Mouse (Mus musculus) cerebellum, adult 2 months (tissue): Measurements from ENCODE around the gene Slc16a3. TPM values are rescaled to one million over a fixed set of nuclear protein-coding genes. Genes with fewer than 3 reads are reported as not detected.

Experiments
- DNase-seq, 2 experiments: peaks; one replicate each; pipeline ENCODE4 v3.0.0; 2021
- H3K27ac ChIP-seq: fragments of 200-500 bp; 2 replicates; pipeline ENCODE4 v1.5.1; 2012; ENCODE audit warnings: low read length, control low read depth, inconsistent platforms; ENCODE audit not compliant: insufficient read depth
- H3K27me3 ChIP-seq: fragments of 200-500 bp; 2 replicates; pipeline ENCODE4 v1.6.1; 2012; ENCODE audit warnings: inconsistent platforms, mild to moderate bottlenecking, low read length, moderate library complexity; ENCODE audit not compliant: control insufficient read depth, insufficient read depth
- H3K4me1 ChIP-seq: fragments of 200-500 bp; 2 replicates; pipeline ENCODE4 v1.6.1; 2011; ENCODE audit warnings: low read length; ENCODE audit not compliant: control insufficient read depth, insufficient read depth
- H3K4me3 ChIP-seq: fragments of 200-500 bp; replicated peaks from 2 replicates; pipeline ENCODE3; 2011; ENCODE audit warnings: mild to moderate bottlenecking, low read depth, low read length, control low read depth; ENCODE audit not compliant: insufficient read depth
- CTCF ChIP-seq: fragments of 200-500 bp; IDR thresholded peaks from 2 replicates; pipeline ENCODE4 v1.5.1; 2011; ENCODE audit warnings: low read depth, mild to moderate bottlenecking, control low read depth, low read length, moderate library complexity, borderline replicate concordance; ENCODE audit not compliant: insufficient read depth
- POLR2A ChIP-seq: fragments of 200-500 bp; IDR thresholded peaks from 2 replicates; pipeline ENCODE4 v1.6.1; 2011; ENCODE audit warnings: low read length, control low read depth, borderline replicate concordance; ENCODE audit not compliant: insufficient read depth
- WGBS: fragments of 180-500 bp; shearing (Covaris S2); methylation state at CpG from one replicate; pipeline ENCODE4 v1.1.7; 2018; 5-methylcytosine and 5-hydroxymethylcytosine counted together
- polyA plus RNA-seq: library from polyadenylated mRNA; depleted of rRNA; stranded (reverse); fragments of >200 nt; gene quantifications from 2 replicates; pipeline ENCODE4 v1.2.3, GENCODE M21; 2012

Gene Slc16a3
- polyA plus RNA-seq, 1 experiment: 1.6 TPM

DNA sequence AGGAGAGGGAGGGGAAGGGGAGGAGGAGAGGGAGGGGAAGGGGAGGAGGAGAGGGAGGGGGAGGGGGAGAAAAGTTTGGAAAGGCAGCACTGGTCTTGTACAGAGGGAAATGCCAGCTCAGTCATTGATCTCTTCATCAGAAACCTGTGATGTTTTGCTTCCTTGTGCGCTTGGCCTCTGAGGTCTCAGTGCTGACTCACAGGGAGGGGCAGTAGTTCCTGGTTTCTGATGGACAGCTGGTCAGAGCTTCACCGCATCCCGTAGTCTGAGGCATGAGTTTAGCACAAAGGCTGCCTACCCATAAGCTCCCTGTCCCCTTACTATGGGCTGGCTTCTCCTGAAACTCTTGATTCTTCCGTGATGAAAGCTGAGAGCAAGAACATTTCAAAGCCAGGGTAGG lies 9.5 kb upstream of the Slc16a3 start:
- Histone ChIP-seq H3K27ac (no peak overlapping the region), H3K4me1 (no peaks in the 10 kb centered on the region), H3K27me3 (no peaks in the 10 kb centered on the region), H3K4me3 (no peak overlapping the region)
- TF ChIP-seq CTCF: no peak
- TF ChIP-seq POLR2A: no peak
- no peak for DNase-seq
- 42% methylated on average over 4 of the region's 4 CpGs for WGBS

DNA sequence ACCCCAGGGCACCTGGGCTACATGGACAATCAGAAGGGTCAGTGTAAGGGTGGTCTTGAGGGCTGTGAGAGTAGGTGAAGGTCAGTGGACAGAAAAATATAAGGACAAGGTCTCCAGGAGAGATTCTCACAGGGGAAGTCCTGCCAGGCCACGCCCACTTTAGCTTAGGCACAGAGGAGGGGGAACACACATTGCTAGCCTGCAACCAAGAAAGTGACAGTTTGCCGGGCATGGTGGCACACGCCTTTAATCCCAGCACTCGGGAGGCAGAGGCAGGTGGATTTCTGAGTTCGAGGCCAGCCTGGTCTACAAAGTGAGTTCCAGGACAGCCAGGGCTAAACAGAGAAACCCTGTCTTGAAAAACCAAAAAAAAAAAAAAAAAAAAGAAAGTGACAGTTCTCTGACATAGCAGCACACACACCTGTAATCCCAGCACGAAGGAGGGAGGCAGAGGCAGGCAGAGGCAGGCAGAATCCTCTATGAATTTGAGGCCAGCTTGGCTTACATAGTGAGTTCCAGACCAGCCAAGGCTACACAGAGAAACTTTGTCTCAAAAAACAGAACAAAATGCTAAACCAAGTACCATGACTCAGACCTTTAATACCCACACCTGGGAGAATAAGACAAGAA lies 8.5 kb upstream of the Slc16a3 start:
- Histone ChIP-seq H3K27me3 (no peaks in the 10 kb centered on the region), H3K27ac (no peak overlapping the region), H3K4me1 (no peaks in the 10 kb centered on the region), H3K4me3 (no peak overlapping the region)
- 51% methylated on average over 6 of the region's 6 CpGs for WGBS
- TF ChIP-seq POLR2A (no peak), CTCF (no peak)
- DNase-seq: no peak

DNA sequence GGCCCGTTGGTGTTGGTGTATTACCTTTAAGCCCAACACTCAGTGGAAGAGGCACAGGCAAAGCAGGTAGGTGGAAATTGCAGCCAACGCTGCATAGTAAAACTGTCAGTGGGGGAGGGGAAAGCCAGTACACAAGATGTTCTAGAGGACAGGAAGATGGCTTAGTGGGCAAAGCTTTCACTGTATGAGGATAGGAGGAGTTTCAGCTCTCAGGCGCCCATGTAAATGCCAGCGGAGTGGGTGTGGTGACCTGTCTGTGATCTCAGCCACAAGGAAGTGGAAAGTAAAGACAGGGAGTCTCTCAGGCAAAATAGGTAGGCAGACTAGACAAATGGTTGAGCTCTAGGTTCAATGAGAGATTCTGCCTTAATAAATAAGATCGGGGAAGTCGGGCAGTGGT lies 7.3 kb upstream of the Slc16a3 start:
- H3K4me1 ChIP-seq: no peaks in the 10 kb centered on the region
- 92% methylated on average over 6 of the region's 6 CpGs for WGBS
- no peak for TF ChIP-seq POLR2A
- no peak for TF ChIP-seq CTCF
- no peak overlapping the region for H3K4me3 ChIP-seq
- H3K27ac ChIP-seq: no peak overlapping the region
- H3K27me3 ChIP-seq: no peaks in the 10 kb centered on the region
- no peak for DNase-seq

DNA sequence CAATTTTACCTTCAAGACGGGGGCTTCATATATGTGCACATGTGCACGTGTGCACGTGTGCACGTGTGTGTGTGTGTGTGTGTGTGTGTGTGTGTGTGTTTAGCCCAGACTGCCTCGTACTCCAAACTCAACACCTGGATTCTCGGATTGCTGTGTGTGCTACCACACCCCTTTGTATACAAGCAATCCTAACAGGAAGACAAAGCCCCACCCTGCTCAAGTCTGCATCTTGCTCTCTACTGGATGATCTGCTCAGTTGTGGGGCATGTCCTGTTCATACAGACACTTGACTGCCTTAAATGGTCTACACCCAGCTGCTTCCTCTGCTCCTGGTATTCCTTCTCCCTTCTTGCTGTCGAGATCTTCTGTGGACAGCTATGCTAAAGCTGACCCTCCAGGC lies 3.0 kb upstream of the Slc16a3 start:
- H3K27me3 ChIP-seq: no peaks in the 10 kb centered on the region; the same call in 1 of the 2 replicates
- TF ChIP-seq POLR2A (no peak), CTCF (no peak)
- no peak overlapping the region for H3K27ac ChIP-seq
- no peaks in the 10 kb centered on the region for H3K4me1 ChIP-seq
- 83% methylated on average over 7 of the region's 7 CpGs for WGBS
- no peak for DNase-seq
- no peak overlapping the region for H3K4me3 ChIP-seq

DNA sequence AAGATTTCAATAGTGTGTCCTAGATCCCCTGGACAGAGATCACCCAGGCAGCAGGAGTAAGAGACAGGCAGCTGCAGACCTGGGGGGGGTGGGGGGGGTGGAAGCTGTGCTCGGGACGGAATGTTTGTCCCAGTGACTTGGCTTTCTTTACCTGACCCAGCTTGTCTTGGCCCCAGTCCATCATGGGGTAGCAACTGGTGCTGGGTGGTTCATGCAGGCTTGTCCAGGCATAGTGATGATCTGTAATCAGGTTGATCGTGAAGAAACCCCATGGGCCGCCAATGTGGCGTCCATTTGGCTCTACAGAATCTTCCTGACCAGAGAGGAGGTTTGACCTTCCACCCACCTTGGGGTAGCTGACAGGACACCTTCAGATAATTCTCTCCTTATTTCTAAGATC lies 2.4 kb upstream of the Slc16a3 start:
- WGBS: 66% methylated on average over 5 of the region's 5 CpGs
- TF ChIP-seq POLR2A: no peak
- TF ChIP-seq CTCF: no peak
- H3K4me3 ChIP-seq: no peak overlapping the region
- no peaks in the 10 kb centered on the region for H3K4me1 ChIP-seq
- no peak overlapping the region for H3K27ac ChIP-seq
- no peak for DNase-seq
- no peaks in the 10 kb centered on the region; the same call in 1 of the 2 replicates for H3K27me3 ChIP-seq

DNA sequence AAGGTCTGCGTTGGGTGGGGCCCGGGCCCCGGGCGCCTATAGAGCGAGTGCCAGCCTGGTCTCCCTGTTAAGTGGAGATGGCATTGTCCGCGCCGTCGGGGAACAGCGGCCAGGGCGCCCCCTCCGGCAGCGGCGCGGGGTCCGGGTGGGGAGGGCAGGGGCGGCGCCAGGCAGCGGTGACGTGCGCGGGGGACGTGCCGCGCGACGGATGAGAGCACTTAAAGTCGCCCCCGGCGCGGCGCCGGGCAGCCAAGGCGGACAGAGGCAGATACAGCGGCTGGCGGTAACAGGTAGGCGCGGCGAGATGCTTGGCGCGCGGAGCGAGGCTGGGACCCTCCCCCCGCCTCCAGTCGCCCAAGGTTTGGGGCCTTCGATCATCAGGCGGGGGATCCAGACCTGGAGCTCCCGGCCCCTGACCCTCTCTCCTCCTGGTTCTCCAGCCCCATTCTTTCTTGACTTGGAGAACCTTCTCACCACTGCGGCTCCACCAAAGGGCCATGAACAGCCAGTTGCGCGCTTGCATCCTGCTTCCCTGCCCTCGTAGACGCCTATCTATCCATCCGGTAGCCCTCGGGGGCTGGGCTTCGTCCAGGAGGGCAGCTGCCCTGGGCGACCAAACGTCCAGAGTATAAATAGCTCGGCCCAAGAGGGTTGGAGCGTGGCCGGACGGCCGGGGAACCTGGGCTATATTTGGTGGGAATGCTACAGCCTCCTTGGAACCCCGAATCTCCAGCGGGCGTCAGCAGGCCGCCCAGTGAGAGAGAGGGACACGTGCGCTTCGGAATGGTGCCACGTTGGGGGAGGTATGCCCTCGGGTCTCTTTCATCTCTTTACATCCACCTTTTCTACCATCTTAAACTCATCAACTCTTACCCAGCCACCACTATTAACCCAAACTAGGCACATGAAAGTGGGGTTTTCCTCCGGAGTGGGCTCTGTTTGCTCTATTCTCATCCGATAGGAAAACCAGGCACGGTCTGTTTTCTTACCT lies 876 bp downstream of the Slc16a3 start:
- H3K27ac ChIP-seq: no peak overlapping the region
- DNase-seq: no peak
- H3K27me3 ChIP-seq: no peaks in the 10 kb centered on the region; the same call in 1 of the 2 replicates
- H3K4me1 ChIP-seq: no peaks in the 10 kb centered on the region
- WGBS: 8% methylated on average over 75 of the region's 75 CpGs
- H3K4me3 ChIP-seq: no peak overlapping the region
- TF ChIP-seq CTCF (no peak), POLR2A (no peak)

DNA sequence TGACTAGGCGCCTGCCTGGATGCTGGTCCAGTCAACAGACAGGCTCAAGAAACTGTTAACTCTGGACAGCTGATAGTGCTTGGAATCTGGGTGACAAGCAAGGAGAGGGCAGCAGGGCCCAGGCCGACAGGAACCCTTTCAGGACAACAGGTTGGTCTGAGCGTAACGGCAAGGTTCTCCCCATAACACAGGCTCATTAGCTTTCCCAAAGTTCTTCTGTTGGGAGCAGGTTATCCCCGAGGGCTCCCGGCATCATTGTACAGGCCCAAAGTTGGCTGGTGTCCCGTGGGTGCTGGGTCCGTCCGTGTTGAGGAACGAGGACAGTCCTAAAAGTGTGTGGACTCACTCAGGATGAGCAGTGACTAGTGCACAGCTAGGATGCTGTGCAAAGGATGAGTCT lies 1.6 kb downstream of the Slc16a3 start:
- 49% methylated on average over 10 of the region's 10 CpGs for WGBS
- no peaks in the 10 kb centered on the region; the same call in 1 of the 2 replicates for H3K27me3 ChIP-seq
- TF ChIP-seq CTCF: no peak
- no peak for TF ChIP-seq POLR2A
- H3K27ac ChIP-seq: no peak overlapping the region
- DNase-seq: no peak
- no peaks in the 10 kb centered on the region for H3K4me1 ChIP-seq
- H3K4me3 ChIP-seq: peak overlapping the region; percentile 70
